Mouse (Mus musculus) cerebellum, adult 2 months (tissue): ENCODE data around the gene Hes5.

Experiments
- CTCF ChIP-seq: fragments of 200-500 bp; IDR thresholded peaks from 2 replicates; pipeline ENCODE4 v1.5.1; 2011; ENCODE audit warnings: low read depth, mild to moderate bottlenecking, control low read depth, low read length, moderate library complexity, borderline replicate concordance; ENCODE audit not compliant: insufficient read depth
- POLR2A ChIP-seq: fragments of 200-500 bp; IDR thresholded peaks from 2 replicates; pipeline ENCODE4 v1.6.1; 2011; ENCODE audit warnings: low read length, control low read depth, borderline replicate concordance; ENCODE audit not compliant: insufficient read depth

DNA sequence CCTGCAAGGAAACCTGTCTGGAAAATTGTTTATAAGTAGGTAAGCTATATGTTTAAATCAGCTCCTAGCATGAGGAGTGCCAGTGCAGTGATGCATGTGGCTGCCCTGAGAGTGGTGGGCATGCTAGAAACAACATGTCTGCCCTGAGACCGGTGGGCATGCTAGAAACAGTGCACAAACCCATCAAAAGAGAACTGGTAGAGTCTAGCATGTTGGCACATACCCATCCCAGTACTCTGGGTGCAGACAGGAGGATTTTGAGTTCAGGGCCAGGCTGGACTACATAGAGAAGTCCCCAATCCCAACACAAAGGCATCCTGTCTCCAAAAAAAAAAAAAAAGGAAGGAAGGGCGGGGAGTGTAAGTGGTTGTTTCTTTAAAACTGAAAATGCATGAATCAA, 25.9 kb upstream of the Hes5 start:
- TF ChIP-seq CTCF: no peak
- no peak for TF ChIP-seq POLR2A
